Mouse (Mus musculus) urinary bladder, adult 2 months (tissue): ENCODE measurements around the gene Dgki. TPM values are rescaled to one million over a fixed set of nuclear protein-coding genes. Genes with fewer than 3 reads are reported as not detected.

ENCODE experiments used
- DNase-seq: peaks from one replicate; pipeline ENCODE4 v3.0.0; 2022; ENCODE audit warnings: low spot score
- polyA plus RNA-seq: library from polyadenylated mRNA; depleted of rRNA; stranded (reverse); fragments of >200 nt; gene quantifications from 2 replicates; pipeline ENCODE4 v1.2.3, GENCODE M21; 2012

Gene Dgki
- polyA plus RNA-seq, 1 experiment, result 1.5 TPM

DNA sequence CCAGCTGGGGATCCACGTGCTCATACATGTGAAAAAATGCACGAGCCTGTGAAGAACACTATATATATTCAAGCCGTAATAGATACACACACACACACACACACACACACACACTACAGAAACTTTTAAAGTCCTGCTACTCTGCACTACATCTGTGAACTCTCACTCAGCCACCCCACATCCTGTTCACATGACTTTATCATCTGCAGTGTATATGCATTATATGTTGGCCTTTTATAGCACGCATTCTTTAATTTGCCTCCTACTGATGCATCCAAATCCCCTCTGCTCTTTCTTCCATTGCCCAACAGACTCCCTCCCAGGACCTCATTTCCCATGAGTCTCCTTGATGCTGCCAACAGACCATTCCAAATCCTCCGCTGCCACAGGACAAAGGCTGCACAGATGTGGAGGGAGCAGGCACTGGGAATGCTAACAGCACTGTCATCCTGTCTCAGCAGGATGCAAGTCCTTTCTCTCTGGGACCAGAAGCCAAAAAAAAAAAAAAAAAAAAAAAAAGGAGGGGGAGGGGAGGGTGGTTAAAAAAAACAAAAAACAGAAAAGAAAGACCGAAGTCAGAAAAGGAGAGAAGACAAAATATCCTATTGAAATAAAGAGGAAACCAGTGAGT, 442.2 kb downstream of the Dgki start:
- DNase-seq, result no peak

DNA sequence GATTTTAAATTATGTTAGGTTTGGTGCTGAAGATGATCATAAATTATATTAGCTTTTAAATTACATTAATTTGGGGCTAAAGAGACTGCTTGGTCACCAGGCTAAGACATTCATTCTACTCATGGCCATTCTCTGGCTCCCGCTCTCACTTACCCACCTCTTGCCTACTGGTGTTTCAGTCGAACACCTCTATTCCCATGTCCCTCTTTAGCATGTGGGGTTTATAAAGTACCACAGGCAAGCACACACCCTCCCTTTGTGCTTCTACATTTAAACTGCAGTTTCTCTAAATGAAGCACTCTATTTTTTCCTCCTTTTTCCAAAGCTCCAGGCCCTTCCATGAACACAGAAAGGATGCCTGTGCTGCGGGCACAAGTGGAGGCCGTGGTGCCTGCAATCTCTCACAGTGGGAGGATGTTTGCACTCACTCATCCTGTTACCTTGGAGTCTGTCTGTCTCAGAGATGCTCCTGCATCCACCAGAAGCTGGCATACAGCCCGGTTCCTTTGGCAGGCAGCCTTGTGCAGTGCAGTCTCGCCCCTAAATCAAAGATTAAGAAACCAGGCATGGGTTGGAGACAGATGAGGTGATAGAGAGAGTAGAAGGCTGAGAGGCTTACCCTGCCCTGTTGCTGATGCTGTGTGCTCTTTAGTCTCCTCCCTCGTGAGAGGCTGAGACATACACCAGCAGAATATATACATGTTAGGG, 449.4 kb downstream of the Dgki start:
- peak; percentile 30 for DNase-seq

DNA sequence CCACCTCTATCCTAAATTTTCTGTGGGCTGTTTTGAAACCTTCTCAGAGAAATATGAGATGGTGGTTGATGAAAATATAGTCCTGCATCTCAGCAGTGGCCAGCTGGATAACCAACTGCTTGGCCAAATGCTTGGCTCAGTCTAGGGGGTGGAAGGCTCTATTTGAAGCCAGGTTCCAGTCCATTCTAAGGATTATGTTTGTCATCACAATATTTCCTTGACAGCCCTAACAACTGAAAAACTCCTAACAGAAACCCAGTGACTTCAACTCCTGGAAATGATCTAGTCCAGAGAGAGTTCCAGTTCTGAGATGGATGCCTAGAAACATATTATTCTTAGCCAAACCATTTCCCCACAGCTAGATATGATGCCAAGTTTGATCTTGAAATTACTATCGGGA, 454.7 kb downstream of the Dgki start:
- DNase-seq, result no peak

DNA sequence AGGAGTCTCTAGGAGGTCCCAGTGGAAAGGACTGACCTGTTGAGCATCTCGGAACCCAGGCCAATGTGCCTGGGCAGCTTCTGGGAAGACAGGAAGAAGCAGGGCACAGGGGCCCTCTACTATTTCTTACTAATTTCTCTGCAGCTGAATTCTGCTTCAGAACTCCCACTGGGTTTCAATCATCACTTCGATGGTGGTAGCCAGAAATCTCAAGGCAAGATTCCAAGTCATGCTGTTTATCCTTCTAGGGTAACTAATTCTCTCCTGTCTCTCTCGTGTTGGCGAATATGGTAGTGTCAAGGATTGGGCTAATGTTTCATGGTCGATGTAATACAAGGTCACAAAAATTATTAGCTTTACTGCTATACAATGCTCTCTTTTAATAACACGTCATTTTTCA, 455.7 kb downstream of the Dgki start:
- no peak for DNase-seq

DNA sequence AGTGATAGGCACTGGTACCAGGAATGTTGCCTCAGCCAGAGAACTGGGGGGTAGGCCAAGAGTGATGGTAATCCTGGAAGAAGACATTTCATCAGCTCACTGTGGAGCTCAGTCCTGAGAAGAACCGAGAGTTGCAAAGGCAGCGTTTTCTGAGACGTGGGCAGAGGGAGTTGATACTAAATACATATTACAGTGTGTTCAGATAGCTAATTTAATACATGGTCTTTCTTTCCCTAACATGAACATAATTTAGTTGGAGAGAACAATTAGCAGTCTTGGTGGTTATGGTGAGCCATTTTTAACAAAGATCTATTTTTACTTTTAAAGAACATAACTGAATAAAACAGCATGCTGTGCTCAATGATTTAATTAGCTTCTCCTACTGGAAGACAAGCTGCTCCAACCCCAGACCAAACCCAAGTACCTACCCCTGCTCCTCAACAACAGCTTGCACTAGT, 456.9 kb downstream of the Dgki start:
- DNase-seq, result no peak

DNA sequence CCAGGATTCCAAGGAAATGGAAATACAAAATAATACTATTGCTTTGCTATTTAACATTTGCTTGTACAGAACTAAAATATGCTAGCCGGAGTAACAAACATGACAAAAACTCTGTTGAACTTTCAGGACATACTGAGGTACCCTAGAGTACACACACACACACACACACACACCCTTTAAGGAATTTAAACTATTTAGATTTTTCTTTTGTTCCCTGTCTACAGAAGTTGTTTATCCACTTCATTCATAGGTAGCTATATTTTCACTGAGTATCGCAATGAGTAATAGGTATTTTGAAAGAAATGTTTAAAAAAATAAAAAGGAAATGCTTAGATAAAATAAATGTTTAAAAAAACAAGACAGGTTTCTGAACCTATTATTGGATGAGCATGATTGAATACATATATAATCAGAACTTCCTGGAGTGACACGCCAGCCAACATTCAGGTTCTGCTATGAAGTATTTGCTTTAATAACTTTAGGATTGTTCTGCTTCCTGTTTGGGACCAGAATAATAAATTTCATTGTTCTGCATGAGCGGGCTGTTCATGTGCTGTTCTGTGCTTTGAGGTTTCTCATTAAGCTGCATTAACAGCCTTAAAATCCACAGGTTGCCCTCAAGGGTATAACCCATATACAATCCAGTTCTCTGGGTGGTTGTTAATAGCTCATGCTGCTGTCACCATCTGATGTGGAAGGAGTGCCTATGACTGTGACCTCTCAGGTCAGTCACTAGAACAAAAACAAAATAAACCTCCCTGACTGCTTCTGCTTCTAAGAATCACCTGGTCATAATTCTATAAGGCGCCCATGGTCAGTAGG, 457.7 kb downstream of the Dgki start:
- no peak for DNase-seq

DNA sequence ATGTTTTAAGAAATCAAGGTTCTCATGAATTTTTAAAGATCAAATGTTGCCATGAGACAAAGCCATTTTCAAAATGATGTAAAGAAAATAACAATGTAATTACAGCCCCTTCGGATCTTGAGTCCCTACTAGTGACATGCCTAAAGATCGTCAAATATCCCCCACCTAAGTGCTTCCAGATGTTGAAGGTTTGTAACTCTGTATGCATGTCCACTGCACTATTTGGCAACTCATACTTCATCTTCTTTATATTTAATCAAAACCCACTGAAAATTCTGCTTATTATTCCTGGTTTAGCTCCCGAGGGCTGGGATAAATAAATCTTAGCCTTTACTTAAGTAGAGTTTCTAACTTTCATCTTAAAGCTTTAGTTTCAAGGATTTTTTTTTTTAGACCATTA, 458.3 kb downstream of the Dgki start:
- DNase-seq, result no peak

DNA sequence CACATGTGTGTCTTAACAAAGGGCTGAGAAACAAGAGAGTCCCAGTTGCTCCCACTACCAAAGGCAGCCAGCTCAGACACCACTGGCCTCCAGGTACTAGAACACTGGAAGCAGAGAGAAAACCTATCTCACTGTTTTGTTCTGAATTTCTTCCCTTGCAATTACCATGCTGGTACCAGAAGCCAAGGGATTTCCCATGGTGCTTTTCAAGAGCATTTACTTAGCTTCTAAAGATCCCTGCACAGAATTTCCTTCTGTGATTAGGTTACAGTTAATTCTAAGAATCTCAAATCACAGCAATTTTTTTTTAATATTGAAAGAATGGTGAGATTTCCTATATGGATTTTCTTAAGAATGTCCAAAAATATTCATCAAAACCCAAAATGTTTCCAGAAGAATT, 458.8 kb downstream of the Dgki start:
- no peak for DNase-seq

DNA sequence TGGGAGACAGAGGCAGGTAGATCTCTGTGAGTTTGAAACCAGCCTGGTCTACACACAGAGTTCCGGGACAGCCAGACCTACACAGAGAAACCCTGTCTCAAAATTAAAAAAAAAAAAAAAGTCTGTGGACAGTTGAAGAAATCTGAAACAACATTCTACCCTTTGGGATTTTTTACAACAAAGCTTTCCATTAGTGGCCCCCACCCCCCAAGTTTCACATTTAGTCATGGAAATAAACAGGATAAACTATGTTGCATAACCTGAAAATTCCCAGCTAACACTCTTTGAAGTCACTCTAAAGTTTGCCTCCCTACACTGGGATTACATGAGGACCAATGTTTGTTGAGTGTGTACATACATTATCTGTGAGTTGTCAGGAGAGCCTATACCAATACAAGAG, 461.2 kb downstream of the Dgki start:
- no peak for DNase-seq

DNA sequence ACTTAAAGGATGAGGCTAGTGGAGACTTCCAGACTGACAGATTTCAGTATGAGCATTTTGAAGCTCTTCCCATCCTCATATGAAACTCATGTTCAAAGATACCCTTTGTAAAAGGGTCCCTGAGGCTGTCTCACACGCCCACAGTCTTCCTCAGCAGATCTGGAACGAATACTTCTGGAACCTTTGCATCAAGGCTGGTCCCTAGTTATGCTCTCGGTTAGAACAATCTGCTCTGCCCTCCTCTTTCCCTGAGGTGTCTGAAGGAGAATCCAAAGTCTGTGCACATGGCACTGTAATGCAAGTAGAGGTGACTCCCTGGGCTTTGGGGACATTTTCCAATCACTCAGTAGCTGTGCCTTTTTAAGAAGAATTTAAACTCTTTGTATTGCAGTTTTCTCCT, 464.6 kb downstream of the Dgki start:
- DNase-seq, result no peak

DNA sequence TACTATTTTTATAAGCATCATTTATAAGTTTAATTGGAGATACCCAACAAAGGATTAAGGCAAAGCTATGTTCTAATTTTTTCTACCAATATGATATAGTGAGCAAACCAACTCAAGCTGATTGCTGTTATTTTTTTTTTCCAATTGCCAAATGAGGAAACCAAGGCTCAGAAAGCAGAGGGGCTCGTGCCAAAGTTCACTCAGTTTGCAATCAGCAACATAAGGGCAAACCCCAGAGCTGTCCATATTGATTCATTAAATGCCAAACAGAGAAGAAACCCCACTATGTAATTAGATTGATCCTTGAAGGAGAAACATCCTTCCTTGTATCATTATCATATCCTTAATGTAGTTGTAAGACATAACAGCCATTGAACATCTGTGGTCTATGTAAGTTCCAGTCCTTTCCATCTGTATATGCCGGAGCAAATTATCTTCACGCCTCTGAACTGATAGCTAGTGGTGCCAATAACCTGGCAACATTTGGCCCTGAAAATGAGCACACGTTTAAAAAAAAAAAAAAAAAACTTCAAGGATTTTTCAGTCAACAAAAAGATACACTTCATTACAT, 465.2 kb downstream of the Dgki start:
- DNase-seq, result no peak

DNA sequence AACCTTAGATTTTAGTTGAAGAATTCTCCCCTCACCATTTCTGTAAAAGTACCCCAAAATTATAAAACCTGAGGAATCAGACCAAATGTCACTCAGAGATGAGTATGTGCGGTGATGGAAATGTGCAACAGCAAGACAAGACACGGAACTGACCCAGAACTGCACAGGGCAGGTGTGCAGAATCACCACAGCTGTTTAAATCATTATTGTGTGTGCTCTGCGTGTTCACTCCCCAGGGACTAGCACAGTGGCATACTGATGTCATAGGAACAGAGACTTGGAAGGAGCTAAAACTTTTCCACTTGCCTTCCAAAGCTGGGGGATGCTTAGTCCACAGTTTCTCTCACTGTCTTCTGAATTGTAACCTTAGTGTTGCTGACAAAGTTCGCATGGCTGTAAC, 467.3 kb downstream of the Dgki start:
- DNase-seq, result no peak

DNA sequence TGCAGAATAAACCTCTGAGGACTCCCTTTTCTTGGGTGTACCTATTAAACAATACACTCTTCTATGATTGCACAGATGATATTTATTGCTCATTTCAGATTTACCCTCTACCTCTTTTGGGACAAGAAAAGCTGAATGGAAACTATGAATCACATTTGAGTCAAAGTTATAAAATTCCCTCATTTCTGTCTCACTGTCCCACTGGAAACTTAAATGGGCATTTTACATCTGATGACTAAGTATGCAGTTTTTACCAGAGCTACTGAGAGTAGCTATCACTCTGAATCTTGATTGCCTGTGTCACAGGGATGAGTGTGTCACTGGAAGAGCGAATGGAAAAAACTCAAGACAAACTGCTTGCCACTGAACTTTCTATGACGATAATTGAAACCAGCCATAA, 467.8 kb downstream of the Dgki start:
- DNase-seq, result no peak

DNA sequence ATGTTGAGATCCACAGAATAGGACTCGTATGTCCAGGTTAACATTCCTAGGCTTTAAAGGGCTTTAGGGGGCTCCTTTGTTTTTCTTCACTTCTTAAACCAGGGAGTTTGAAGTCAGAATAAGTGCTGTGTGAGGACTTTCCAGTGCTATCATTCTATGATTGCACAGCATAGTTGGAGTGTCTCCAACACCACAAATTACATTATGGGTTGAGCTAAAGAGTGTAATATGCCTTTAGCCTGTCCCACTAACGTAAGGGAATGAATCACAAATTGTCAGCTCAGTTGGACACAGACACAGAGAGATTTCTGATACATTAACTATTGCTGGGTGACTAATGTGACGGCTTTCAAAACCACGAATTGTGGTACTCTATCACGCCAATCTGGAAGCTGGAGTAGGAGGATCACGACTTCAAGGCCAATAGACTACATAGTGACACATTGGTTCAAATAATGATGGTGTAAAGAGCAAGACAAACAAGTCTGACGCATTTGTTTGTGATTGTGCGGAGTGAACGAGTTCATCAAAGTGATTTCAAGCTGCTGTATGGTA, 469.5 kb downstream of the Dgki start:
- DNase-seq, result no peak

DNA sequence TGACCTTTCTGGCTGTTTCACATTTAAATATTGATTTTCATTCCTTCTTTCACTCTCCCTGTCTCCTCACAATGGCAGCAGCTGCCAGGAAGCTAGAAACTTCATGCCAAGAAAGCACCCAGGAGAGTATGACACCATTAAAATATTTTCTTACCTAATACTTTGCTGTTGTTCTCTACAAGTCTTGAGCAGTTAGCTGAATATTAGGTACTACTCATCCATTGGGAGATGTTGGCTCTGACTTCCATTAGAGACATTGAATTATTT, 480.3 kb downstream of the Dgki start:
- no peak for DNase-seq

DNA sequence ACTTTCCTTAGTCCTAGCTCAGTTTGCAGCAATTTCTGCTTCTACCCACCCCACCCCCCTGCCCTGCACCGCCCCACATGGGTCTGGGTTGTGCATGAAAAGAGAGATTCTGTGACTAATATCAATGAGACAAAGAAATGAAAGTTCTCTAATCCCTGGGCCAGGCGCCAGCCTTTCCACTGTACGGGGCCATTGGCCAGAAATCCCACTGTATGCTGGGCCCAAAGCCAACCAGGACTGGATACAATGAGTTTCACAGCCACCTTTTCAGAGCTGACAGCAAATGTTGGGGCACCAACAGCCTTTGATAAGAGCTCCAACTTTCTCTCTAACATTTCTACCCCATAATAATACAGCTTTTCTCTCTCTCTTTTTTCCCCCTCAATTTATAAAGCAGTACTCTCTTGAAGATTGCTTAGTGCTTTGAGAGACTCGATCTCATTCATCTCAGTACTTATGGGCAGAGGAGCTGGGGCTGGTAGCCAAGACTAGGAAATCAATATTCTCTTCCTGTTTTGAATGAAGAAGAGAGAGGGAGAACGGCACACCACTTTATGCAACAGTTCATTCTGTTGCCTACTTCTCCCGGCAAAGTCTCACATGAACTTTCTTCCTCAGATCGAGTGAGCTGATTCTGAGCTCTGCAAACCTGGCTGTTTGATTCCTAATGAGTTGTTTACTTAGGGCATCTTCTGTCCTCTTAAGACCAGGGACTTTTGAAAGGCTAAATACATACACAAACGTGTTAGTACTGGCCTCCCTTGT, 480.8 kb downstream of the Dgki start:
- no peak for DNase-seq

DNA sequence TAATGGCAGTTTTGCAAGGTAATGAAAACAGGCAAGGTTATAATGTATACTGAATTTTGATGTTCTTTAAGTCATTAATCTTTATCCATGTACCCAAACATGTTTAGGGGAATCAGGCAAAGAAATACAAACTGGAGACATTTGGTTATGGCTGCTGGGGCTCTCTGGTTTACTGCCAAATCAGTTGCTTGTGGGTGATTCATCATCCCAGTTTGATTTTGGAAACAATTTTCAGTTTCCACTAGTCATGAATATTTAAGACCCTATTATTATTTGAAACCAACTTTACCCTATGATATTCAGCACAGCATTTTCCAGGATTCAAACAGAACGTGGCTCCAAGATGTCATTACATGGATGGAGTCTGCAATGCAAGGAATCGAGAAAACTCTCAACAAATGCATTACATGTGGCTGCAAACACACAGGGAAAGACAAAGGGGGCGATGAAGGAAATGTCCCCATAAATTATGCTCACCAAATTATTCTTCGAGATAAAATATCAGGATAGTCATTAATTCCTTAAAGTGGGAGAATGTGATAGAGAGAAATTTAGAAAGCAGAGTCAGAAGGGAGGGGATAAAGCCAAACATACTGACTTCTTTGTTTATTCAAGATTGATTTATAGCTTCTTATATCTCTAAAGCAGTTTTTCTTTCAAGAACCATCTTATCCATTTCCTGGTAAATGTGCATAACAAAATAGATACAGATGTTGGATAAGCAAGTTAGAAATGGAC, 481.5 kb downstream of the Dgki start:
- no peak for DNase-seq

DNA sequence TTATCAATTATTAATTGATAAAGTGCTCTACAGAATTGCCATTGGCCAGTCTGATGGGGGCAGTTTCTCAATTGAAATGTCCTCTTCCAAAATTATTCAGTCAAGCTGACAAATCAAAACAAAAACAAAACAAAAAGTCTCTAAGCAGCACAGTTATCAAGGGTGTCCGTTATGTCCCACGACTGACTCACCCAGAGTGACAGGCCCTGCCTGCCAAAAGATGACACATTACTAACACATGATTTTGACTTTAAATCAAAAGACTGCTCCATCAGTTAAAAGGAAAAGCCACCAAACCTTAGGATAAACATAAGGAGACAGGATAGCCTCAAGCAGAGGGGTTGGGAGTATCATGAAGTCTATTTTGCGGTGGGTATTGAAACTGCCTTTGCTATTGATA, 483.3 kb downstream of the Dgki start:
- no peak for DNase-seq

DNA sequence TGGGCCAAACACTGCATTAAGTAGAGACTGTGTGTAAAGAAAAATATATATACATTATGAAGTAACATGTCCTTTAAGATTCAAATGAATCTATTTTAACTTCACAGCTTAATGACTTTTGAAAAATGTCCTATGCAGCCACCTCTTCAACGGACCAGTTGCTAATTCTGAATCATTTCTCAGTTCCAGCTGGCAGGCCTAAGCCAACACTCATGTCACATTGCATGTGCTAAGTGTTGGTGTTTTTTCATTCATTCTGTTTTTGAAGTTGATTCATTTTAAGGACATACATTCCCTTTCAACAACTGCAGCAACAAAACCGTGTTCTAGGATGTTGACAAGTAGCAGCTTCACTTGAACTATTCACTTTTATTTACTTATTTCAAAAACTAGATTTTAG, 484.0 kb downstream of the Dgki start:
- DNase-seq, result no peak

DNA sequence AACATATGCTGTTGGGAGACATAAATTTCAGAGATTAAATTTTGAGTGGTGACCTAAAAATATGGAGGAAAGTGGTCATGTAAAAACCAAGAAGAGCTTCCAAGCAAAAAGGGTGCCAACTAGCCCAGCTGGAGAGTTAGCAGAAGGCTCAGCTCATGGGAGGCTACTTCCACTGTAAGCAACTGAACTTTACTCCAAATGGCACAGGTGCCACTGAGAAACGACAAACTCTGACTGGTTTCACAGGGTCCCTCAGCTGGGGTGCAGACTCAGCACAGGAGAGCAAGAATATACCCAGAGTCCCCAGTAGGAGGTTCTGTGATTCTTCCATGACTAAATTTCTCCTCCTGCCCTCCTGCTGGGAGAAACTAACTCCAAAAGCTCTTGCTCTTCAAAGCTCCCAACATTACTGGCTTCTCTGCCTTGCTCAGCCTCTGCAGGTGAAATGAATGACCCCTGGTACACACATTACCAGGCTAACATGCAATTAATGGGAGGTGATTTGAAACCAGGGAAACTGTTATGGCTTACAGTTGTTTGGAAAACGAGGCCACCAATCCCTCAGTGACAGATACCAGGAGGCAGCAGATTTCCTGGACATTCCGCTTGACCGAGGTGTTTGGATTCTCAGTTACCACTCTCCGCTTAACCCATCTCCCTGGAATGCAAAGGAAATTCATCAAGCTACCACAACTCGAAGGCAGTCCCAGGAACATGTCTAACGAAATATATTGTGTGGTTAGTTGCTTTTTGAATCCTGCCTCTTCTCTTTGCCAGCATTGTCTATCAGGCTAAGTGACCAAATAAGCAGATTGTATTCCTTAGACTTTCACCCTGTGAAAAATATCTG, 487.1 kb downstream of the Dgki start:
- no peak for DNase-seq
